Mouse (Mus musculus) lung, embryonic 14.5 days (tissue): ENCODE data around the gene Map2. TPM values are rescaled to one million over a fixed set of nuclear protein-coding genes. Genes with fewer than 3 reads are reported as not detected.
A peak's percentile ranks its signal among the peaks of the same experiment; 100 is the strongest.

Experiments
- ATAC-seq: fragments of 200-750 bp; cut with Nextera tagmentation; 2 replicates; pipeline ENCODE4 v1.8.0; 2017; ENCODE audit warnings: mild to moderate bottlenecking, moderate TSS enrichment, moderate library complexity; ENCODE audit not compliant: insufficient read depth
- DNase-seq: peaks from one replicate; pipeline ENCODE4 v3.0.0-alpha.2; 2015
- H3K27ac ChIP-seq: fragments of 300-500 bp; sonication (generic); 2 replicates; pipeline ENCODE4 v1.5.1; 2014; ENCODE audit warnings: low read depth, mild to moderate bottlenecking, moderate library complexity
- H3K27me3 ChIP-seq: fragments of 300-500 bp; sonication (generic); 2 replicates; pipeline ENCODE4 v1.6.1; 2014; ENCODE audit warnings: low read length, control low read depth; ENCODE audit not compliant: insufficient read depth
- H3K36me3 ChIP-seq: fragments of 300-500 bp; sonication (generic); 2 replicates; pipeline ENCODE4 v1.6.1; 2014; ENCODE audit warnings: control low read depth; ENCODE audit not compliant: insufficient read depth
- H3K4me1 ChIP-seq: fragments of 300-500 bp; sonication (generic); 2 replicates; pipeline ENCODE4 v1.6.1; 2014; ENCODE audit warnings: antibody characterized with exemption, control low read depth; ENCODE audit not compliant: insufficient read depth
- H3K4me2 ChIP-seq: fragments of 300-500 bp; sonication (generic); 2 replicates; pipeline ENCODE4 v1.6.1; 2014; ENCODE audit warnings: mild to moderate bottlenecking
- H3K4me3 ChIP-seq: fragments of 300-500 bp; sonication (generic); 2 replicates; pipeline ENCODE4 v1.5.1; 2014; ENCODE audit warnings: low read depth, low read length
- H3K9ac ChIP-seq: fragments of 300-500 bp; sonication (generic); 2 replicates; pipeline ENCODE4 v1.6.1; 2014
- H3K9me3 ChIP-seq: fragments of 300-500 bp; sonication (generic); 2 replicates; pipeline ENCODE4 v1.6.1; 2016; ENCODE audit warnings: low read depth, low read length, control low read depth
- CTCF ChIP-seq: IDR thresholded peaks from 2 replicates; pipeline ENCODE4 v1.5.1; 2016; ENCODE audit warnings: antibody characterized with exemption, low read depth
- whole genome bisulfite sequencing: fragments of 180-500 bp; shearing (Covaris S2); extraction: QIAGEN DNeasy Blood & Tissue Kit; methylation state at CpG from one replicate; pipeline ENCODE4 v1.1.7; 2014; 5-methylcytosine and 5-hydroxymethylcytosine counted together
- polyA plus RNA-seq: library from polyadenylated mRNA; unstranded; fragments of >200 nt; fragmentation: Nextera tagmentation; extraction: Ambion mirVana; gene quantifications from 2 replicates; pipeline ENCODE4 v1.2.1, GENCODE M21; 2014

Gene Map2
- polyA plus RNA-seq, 1 experiment from 2014 or later, result 13.4 TPM

DNA sequence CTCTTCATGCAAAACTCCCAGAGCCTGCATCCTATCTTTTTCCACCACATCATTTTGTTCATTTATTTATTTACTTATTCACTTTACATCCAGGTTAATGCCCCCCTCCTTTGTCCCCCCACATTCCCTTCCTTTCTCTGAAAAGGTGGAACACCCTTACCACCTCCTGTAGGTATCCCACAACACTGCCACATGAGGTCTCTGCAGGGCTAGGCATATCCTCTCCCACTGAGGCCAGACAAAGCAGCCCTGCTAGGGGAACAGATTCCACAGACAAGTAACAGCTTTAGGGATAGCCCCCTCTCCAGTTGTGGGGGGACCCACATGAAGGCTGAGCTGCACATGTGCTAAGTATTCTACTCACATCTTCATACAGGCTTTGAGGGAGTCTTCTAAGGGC lies 154.5 kb downstream of the Map2 start:
- ATAC-seq, result no peak
- Histone ChIP-seq H3K9me3 (no peaks in the 10 kb centered on the region), H3K27ac (no peak overlapping the region), H3K9ac (no peak overlapping the region), H3K36me3 (no peaks in the 10 kb centered on the region), H3K4me3 (no peak overlapping the region), H3K27me3 (no peaks in the 10 kb centered on the region), H3K4me2 (no peak overlapping the region), H3K4me1 (no peaks in the 10 kb centered on the region)
- no peak for DNase-seq
- no peak for TF ChIP-seq CTCF

DNA sequence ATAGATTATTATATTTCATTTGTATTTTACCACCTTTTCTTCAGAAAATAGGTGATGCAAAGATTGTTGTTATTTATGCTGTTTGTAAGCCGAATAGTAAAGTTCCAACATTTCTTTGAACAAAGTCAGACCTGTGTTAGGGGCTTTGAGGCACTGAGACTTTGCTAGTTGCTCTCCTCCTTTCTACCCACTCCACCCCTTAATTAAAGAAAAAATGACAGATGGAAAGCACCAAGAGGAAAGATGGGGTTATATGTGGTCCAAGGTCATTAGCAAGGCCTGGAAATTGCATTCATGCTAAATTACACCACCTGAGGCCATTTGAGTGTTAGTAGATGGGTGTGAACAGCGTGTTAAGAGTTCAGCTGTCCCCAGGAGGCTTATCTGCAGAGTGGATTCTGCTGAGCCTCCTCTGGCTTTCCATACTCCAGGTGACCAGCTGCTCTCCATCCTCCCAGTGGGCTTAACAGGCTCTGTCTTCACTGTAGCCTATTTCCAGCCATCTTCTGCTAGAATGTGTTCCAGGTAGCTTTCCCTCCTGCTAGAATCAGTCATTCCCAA lies 160.7 kb downstream of the Map2 start:
- Histone ChIP-seq H3K4me1 (no peaks in the 10 kb centered on the region), H3K4me2 (no peak overlapping the region), H3K9me3 (no peaks in the 10 kb centered on the region), H3K4me3 (no peak overlapping the region), H3K27me3 (no peaks in the 10 kb centered on the region), H3K9ac (no peak overlapping the region), H3K36me3 (no peaks in the 10 kb centered on the region), H3K27ac (no peak overlapping the region)
- ATAC-seq, result no peak
- no peak for DNase-seq
- TF ChIP-seq CTCF, result no peak
- WGBS, result 83% methylated on average over 2 of the region's 2 CpGs

DNA sequence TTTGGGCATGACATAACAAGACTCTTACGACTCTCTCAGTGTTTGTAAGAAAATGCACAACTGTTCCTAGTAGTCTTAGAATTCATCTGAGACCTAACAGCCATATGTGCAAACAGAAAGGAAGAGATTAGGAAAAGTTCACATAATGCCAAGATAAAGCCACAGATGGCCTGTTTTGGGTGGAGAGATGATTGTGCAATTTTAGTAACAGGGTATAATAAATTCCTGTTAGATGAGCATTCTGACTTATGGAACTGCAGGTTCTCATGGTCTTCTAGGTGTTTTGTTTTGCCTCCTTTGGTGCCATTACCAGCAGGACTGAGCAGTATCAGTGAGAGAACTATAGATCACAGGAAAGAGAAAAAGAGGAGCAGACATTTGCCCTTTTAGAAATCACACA lies 164.1 kb downstream of the Map2 start:
- no peaks in the 10 kb centered on the region for H3K36me3 ChIP-seq
- H3K4me2 ChIP-seq, result no peak overlapping the region
- no peaks in the 10 kb centered on the region for H3K9me3 ChIP-seq
- no peak overlapping the region for H3K27ac ChIP-seq
- H3K4me1 ChIP-seq, result no peaks in the 10 kb centered on the region
- no peak for DNase-seq
- H3K4me3 ChIP-seq, result no peak overlapping the region
- no peaks in the 10 kb centered on the region for H3K27me3 ChIP-seq
- 77% methylated on average over 1 of the region's 1 CpGs for WGBS
- no peak for ATAC-seq
- no peak overlapping the region for H3K9ac ChIP-seq
- TF ChIP-seq CTCF, result no peak

DNA sequence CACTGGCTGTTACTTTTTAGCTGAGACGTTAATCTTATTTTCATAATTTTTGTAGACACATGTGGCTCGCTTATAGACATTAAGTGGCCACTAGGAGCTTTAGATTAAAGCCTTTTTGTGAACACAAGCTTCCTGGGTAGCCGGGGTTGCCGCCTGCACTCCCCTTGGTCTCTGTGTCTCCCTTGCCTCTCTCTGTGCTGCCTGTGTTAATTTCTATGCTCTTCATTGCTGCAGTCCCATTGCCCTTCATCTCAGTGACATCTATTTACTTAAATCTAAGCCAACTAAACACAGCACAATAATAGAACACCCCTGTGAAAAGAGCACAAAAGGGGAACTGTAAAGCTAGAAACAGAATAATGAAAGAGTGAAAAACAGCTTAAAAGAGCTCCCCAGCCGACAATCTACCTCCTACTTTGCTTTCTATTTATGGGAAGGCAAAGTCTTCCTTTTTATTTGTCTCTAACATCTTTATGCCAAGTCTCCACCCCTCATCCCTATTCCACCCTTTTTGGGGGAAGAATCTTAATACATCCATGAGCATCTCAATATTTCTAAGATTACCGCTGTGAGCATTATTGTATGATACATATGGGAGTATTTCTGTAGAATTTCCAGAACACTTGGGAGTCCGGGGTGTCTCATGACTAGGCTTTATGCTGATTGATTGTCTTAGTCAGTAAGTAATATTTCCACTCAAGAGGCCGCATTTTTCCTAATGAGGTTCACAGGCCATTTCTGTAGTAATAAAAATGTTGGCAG lies 173.5 kb downstream of the Map2 start:
- Histone ChIP-seq H3K27me3 (no peaks in the 10 kb centered on the region), H3K36me3 (no peaks in the 10 kb centered on the region), H3K9me3 (no peaks in the 10 kb centered on the region), H3K27ac (no peak overlapping the region), H3K4me3 (no peak overlapping the region), H3K9ac (no peak overlapping the region), H3K4me1 (no peaks in the 10 kb centered on the region), H3K4me2 (no peak overlapping the region)
- no peak for TF ChIP-seq CTCF
- ATAC-seq (no peak), DNase-seq (no peak)
- WGBS, result 59% methylated on average over 8 of the region's 8 CpGs

DNA sequence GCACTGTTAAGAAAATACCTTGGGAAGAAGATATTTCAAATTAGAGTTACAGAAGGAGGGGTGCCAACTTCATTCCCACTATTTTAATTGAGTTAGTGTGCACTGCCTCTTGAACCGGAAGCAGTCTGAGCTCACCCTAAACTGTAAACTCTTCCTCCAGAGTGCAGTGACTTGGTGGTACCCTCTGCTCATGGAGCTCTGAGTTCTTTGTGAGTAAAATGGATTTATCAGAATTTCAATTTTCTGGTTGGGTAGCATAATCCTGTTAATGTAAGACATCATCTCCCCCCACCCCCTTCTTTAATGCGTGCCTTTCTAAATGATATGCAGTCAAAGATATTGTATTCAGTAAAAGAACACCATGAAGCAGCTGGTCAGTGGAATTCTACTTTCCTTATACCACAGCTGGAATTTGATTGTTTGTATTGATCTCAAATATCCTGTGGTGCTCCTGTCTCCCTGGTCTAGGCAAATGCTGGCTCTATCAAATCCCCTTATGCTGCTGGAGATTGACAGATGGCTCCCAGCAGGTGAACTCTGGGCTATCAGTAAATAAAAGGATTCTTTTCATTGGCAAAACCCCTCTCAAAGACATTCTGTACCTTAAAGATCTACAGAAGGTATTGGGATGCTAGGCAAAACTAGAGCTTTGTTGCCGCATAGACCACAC lies 174.2 kb downstream of the Map2 start:
- Histone ChIP-seq H3K9me3 (no peaks in the 10 kb centered on the region), H3K4me1 (no peaks in the 10 kb centered on the region), H3K27ac (no peak overlapping the region), H3K4me3 (no peak overlapping the region), H3K36me3 (no peaks in the 10 kb centered on the region), H3K4me2 (no peak overlapping the region), H3K9ac (no peak overlapping the region), H3K27me3 (no peaks in the 10 kb centered on the region)
- no peak for TF ChIP-seq CTCF
- WGBS, result 75% methylated on average over 3 of the region's 3 CpGs
- ATAC-seq, result no peak
- DNase-seq, result no peak

DNA sequence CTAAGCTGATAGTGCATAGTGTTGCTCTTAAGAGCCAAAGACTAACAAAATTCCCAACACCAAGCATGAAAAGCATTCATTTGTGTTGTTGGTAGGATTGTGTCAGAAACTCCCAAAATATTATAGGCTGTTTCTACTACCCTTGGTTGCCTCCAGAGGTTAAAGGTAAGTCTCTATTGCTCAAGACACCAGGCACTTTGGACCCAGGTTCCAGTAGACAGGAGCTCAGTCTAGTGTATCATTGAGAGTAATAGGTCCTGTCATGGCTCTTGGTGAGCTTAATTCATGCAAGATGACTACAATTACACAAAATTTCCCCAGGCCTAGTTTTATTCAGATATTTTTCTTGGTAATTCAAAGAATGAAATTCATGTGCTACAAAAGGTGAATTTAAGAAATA lies 176.3 kb downstream of the Map2 start:
- Histone ChIP-seq H3K27me3 (no peaks in the 10 kb centered on the region), H3K9ac (no peak overlapping the region), H3K36me3 (no peaks in the 10 kb centered on the region), H3K27ac (no peak overlapping the region), H3K4me1 (no peaks in the 10 kb centered on the region), H3K4me2 (no peak overlapping the region), H3K4me3 (no peak overlapping the region), H3K9me3 (no peaks in the 10 kb centered on the region)
- ATAC-seq, result no peak
- no peak for TF ChIP-seq CTCF
- DNase-seq, result no peak

DNA sequence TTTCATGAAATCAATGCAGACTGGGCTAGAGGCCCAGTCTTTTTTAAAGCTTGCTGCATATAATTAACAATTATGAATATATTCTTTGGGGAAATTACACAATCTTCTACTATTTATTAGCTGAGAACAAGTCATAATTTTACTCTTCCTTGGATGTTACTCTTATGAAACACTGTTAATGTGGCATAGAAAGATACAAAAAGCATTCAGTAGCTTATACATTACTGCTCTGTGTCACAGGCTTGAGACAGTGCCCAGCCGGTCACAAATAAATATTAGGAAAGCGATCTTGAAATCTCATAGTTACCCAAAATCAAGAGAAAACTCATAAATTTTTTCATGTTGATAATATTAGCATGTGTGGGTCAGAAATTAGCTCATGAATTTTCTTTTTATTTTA lies 186.7 kb downstream of the Map2 start:
- Histone ChIP-seq H3K27ac (no peak overlapping the region), H3K4me3 (no peak overlapping the region), H3K36me3 (no peaks in the 10 kb centered on the region), H3K27me3 (no peaks in the 10 kb centered on the region), H3K9ac (no peak overlapping the region), H3K9me3 (no peaks in the 10 kb centered on the region), H3K4me1 (no peaks in the 10 kb centered on the region), H3K4me2 (no peak overlapping the region)
- DNase-seq (peak; percentile 9), ATAC-seq (no peak; the same call in 1 of the 2 replicates)
- 66% methylated on average over 2 of the region's 2 CpGs for WGBS
- TF ChIP-seq CTCF, result no peak
